Mouse (Mus musculus): ENCODE measurements around the gene Insl6. TPM values are rescaled to one million over a fixed set of nuclear protein-coding genes. Genes with fewer than 3 reads are reported as not detected.

Gene Insl6
- polyA plus RNA-seq, 1 experiment = 5.3 TPM

DNA sequence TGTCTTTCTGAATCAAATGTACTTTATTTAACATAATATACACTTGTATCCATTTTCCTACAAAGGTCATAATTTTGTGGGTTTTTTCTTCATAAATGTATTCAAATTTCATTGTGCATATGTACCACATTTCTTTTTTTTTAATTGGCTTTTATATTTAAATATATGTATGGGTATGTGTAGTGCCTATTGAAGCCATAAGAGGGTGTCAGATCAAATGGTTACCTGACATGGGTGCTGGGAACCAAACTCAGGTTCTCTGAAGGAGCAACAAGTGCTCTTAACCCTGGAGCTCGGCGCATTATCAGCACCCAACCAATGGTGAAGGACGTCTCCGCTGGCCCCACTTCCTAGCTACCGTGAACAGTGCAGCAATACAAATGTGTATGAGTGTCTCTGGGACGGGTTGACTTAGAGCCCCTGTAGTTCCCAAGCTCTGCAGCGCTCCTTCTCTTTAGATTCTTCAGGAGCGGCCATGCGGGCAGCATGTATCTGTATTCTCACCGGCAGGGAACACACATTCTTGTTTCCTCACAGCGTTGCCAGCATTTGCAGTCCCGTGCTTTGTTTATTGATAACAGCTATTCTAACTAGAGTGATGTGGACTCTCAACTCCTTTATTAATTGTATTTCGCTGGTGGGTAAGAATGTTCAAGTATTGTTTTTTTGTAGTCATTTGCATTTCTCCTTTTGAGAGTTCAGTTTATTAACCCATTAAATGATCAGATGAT, 1.8 kb upstream of the Insl6 start:
- Histone ChIP-seq H3K4me1 (ENCODE audit: control insufficient read depth, insufficient read depth, low read length) (no peaks in the 10 kb centered on the region; the same call in 1 of the 2 replicates), H3K4me3 (ENCODE audit: insufficient read depth, low read length) (no peak overlapping the region), H3K27ac (ENCODE audit: insufficient read depth, low read length) (no peak overlapping the region)
- TF ChIP-seq POLR2A (IDR thresholded peaks at IDR 0.05; ENCODE audit: low read depth, low read length) = no peak

DNA sequence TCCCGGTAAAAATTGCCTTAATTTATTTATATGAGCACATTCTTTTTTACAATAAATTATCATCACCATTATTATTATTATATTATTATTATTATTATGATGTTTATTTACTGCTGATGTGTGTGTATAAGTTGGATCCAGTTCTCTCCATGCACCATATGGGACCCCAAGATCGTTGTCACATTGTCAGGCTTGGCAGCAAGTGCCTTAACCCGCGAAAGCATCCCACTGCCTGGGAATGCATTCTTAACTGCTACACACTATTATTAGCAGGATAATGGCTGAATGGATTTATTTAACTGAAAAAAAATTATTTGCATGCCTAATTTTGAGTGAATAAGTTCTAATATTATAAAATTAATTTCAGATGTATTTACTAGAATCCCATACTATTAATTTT, 1.2 kb upstream of the Insl6 start:
- H3K27ac ChIP-seq (ENCODE audit: insufficient read depth, low read length) = no peak overlapping the region
- H3K4me1 ChIP-seq (ENCODE audit: control insufficient read depth, insufficient read depth, low read length) = no peaks in the 10 kb centered on the region; the same call in 1 of the 2 replicates
- TF ChIP-seq CTCF (IDR thresholded peaks at IDR 0.05; ENCODE audit: borderline replicate concordance, insufficient read depth, low read length) (no peak), POLR2A (IDR thresholded peaks at IDR 0.05; ENCODE audit: low read depth, low read length) (no peak)
- H3K4me3 ChIP-seq (ENCODE audit: insufficient read depth, low read length) = no peak overlapping the region

GRCm38 (mm10) chr19:29325852-29326180, 660 bp upstream of the Insl6 start:
- Histone ChIP-seq H3K4me3 (ENCODE audit: insufficient read depth, low read length) (peak overlapping the region; percentile 2; the same call in 1 of the 2 replicates), H3K27ac (ENCODE audit: insufficient read depth, low read length) (no peak overlapping the region)
- no peak for TF ChIP-seq CTCF (IDR thresholded peaks at IDR 0.05; ENCODE audit: borderline replicate concordance, insufficient read depth, low read length)
- TF ChIP-seq POLR2A (IDR thresholded peaks at IDR 0.05; ENCODE audit: low read depth, low read length) = no peak

GRCm38 (mm10) chr19:29323416-29324049, 1.6 kb downstream of the Insl6 start:
- Histone ChIP-seq H3K4me1 (ENCODE audit: control insufficient read depth, insufficient read depth, low read length) (no peaks in the 10 kb centered on the region; the same call in 1 of the 2 replicates), H3K4me3 (ENCODE audit: insufficient read depth, low read length) (no peak overlapping the region), H3K27ac (ENCODE audit: insufficient read depth, low read length) (no peak overlapping the region)
- no peak for TF ChIP-seq POLR2A (IDR thresholded peaks at IDR 0.05; ENCODE audit: low read depth, low read length)
- no peak for TF ChIP-seq CTCF (IDR thresholded peaks at IDR 0.05; ENCODE audit: borderline replicate concordance, insufficient read depth, low read length)

More at GRCm38 (mm10) chr19:29325852-29326180, 660 bp upstream of the Insl6 start:
- no peaks in the 10 kb centered on the region; the same call in 1 of the 2 replicates for H3K4me1 ChIP-seq (ENCODE audit: control insufficient read depth, insufficient read depth, low read length)

GRCm38 (mm10) chr19:29312661-29313060, 12.5 kb downstream of the Insl6 start:
- no peak for TF ChIP-seq CTCF (IDR thresholded peaks at IDR 0.05; ENCODE audit: borderline replicate concordance, insufficient read depth, low read length)
- TF ChIP-seq POLR2A (IDR thresholded peaks at IDR 0.05; ENCODE audit: low read depth, low read length) = no peak
- Histone ChIP-seq H3K27ac (ENCODE audit: insufficient read depth, low read length) (no peak overlapping the region), H3K4me3 (ENCODE audit: insufficient read depth, low read length) (no peak overlapping the region), H3K4me1 (ENCODE audit: control insufficient read depth, insufficient read depth, low read length) (no peaks in the 10 kb centered on the region)

DNA sequence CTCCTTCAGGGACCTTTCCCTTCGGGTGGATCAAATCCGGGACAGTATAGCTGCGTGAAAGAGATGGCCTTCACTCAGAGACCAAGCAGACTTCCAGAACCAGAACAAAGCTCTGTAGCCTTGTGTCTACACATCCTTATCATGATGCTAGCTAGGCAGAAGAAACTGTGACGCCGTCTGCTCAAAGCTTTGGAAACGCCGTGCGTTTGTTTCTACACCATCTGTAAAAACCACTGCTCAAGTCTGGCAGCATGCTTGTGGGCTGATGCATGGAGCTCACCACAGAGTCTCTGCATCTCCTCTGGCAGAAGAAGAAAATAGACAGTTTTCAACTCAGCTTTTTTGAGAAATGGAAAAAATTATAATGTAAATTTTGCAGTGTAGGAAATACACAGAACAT, 13.4 kb downstream of the Insl6 start:
- TF ChIP-seq CTCF (IDR thresholded peaks at IDR 0.05; ENCODE audit: borderline replicate concordance, insufficient read depth, low read length) = no peak
- TF ChIP-seq POLR2A (IDR thresholded peaks at IDR 0.05; ENCODE audit: low read depth, low read length) = no peak

GRCm38 (mm10) chr19:29308832-29309231, 16.3 kb downstream of the Insl6 start:
- H3K27ac ChIP-seq (ENCODE audit: insufficient read depth, low read length) = no peak overlapping the region
- TF ChIP-seq CTCF (IDR thresholded peaks at IDR 0.05; ENCODE audit: borderline replicate concordance, insufficient read depth, low read length) = no peak
- TF ChIP-seq POLR2A (IDR thresholded peaks at IDR 0.05; ENCODE audit: low read depth, low read length) = no peak
- H3K4me3 ChIP-seq (ENCODE audit: insufficient read depth, low read length) = no peak overlapping the region
- H3K4me1 ChIP-seq (ENCODE audit: control insufficient read depth, insufficient read depth, low read length) = no peaks in the 10 kb centered on the region

More for the DNA sequence above, 13.4 kb downstream of the Insl6 start:
- H3K4me1 ChIP-seq (ENCODE audit: control insufficient read depth, insufficient read depth, low read length) = no peaks in the 10 kb centered on the region
- no peak overlapping the region for H3K27ac ChIP-seq (ENCODE audit: insufficient read depth, low read length)
- H3K4me3 ChIP-seq (ENCODE audit: insufficient read depth, low read length) = no peak overlapping the region

GRCm38 (mm10) chr19:29302119-29302518, 23.0 kb downstream of the Insl6 start:
- Histone ChIP-seq H3K4me1 (ENCODE audit: control insufficient read depth, insufficient read depth, low read length) (no peaks in the 10 kb centered on the region), H3K4me3 (ENCODE audit: insufficient read depth, low read length) (no peak overlapping the region), H3K27ac (ENCODE audit: insufficient read depth, low read length) (no peak overlapping the region)
- TF ChIP-seq CTCF (IDR thresholded peaks at IDR 0.05; ENCODE audit: borderline replicate concordance, insufficient read depth, low read length) (no peak), POLR2A (IDR thresholded peaks at IDR 0.05; ENCODE audit: low read depth, low read length) (no peak)

DNA sequence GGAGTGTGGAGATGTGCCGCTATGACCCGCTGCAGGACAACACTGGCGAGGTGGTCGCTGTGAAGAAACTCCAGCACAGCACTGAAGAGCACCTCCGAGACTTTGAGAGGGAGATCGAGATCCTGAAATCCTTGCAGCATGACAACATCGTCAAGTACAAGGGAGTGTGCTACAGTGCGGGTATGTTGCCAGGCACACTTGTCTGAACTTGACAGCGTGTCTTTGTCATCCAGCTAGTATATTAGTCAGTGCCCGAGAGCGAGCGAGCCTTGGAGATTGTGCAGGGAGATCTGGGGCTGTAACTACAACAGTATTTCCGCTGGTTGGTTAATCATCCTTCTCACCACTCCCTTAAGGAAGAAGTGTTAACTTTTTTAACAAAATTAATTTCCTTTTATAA, 24.2 kb downstream of the Insl6 start:
- TF ChIP-seq POLR2A (IDR thresholded peaks at IDR 0.05; ENCODE audit: low read depth, low read length) (no peak), CTCF (IDR thresholded peaks at IDR 0.05; ENCODE audit: borderline replicate concordance, insufficient read depth, low read length) (no peak)
- no peak overlapping the region for H3K27ac ChIP-seq (ENCODE audit: insufficient read depth, low read length)

GRCm38 (mm10) chr19:29297366-29297765, 27.8 kb downstream of the Insl6 start:
- Histone ChIP-seq H3K27ac (ENCODE audit: insufficient read depth, low read length) (no peak overlapping the region), H3K4me1 (ENCODE audit: control insufficient read depth, insufficient read depth, low read length) (peaks cover 7% of the 10 kb centered on the region), H3K4me3 (ENCODE audit: insufficient read depth, low read length) (no peak overlapping the region)
- TF ChIP-seq POLR2A (IDR thresholded peaks at IDR 0.05; ENCODE audit: low read depth, low read length) (no peak), CTCF (IDR thresholded peaks at IDR 0.05; ENCODE audit: borderline replicate concordance, insufficient read depth, low read length) (no peak)

More for the DNA sequence above, 24.2 kb downstream of the Insl6 start:
- H3K4me1 ChIP-seq (ENCODE audit: control insufficient read depth, insufficient read depth, low read length) = no peaks in the 10 kb centered on the region
- no peak overlapping the region for H3K4me3 ChIP-seq (ENCODE audit: insufficient read depth, low read length)

Data from embryonic fibroblast, embryonic 13.5 days (primary cell).